Mouse (Mus musculus) C2C12 (cell line): ENCODE measurements at regions not wholly inside any gene's neighbourhood (a gene's known extent, or its start where the extent isn't known, plus 50 kb on each side); places are given as distances from the start of the nearest gene placed in this dataset.
"Not testable (repeated sequence)": the region's sequence is repeated elsewhere in the genome, so short reads cannot be mapped to it uniquely, and the experiment has no call there.

Experiments used
- H3K27me3 ChIP-seq: one replicate; pipeline ENCODE4 v1.6.1; 2011; ENCODE audit not compliant: control insufficient read depth, insufficient read depth, insufficient read length
- H3K36me3 ChIP-seq: one replicate; pipeline ENCODE4 v1.6.1; 2011; ENCODE audit not compliant: control insufficient read depth, insufficient read depth
- H3K4me3 ChIP-seq: one replicate; pipeline ENCODE4 v1.5.1; 2011; ENCODE audit warnings: mild to moderate bottlenecking, control low read depth; ENCODE audit not compliant: poor library complexity, insufficient read depth, severe bottlenecking
- H3K79me2 ChIP-seq: one replicate; pipeline ENCODE4 v1.6.1; 2011; ENCODE audit not compliant: control insufficient read depth, insufficient read depth
- H3K79me3 ChIP-seq: one replicate; pipeline ENCODE4 v1.6.1; 2011; ENCODE audit warnings: low read depth, control low read depth
- H3ac ChIP-seq: one replicate; pipeline ENCODE3; 2011; ENCODE audit warnings: low read depth; ENCODE audit not compliant: control insufficient read depth, insufficient read length
- CEBPB ChIP-seq: IDR thresholded peaks from one replicate; pipeline ENCODE4 v1.6.1; 2011; ENCODE audit warnings: low read depth, mild to moderate bottlenecking, control low read depth, moderate library complexity
- CTCF ChIP-seq: IDR thresholded peaks from one replicate; pipeline ENCODE4 v1.5.1; 2011; ENCODE audit not compliant: control insufficient read depth, insufficient read depth, insufficient read length
- FOSL1 ChIP-seq: IDR thresholded peaks from one replicate; pipeline ENCODE4 v1.8.0; 2011; ENCODE audit warnings: mild to moderate bottlenecking, low read length; ENCODE audit not compliant: poor library complexity, insufficient read depth, severe bottlenecking
- MAX ChIP-seq: IDR thresholded peaks from one replicate; pipeline ENCODE4 v1.6.1; 2011; ENCODE audit warnings: mild to moderate bottlenecking, control low read depth
- MYOG ChIP-seq: IDR thresholded peaks from one replicate; pipeline ENCODE4 v1.6.1; 2011; ENCODE audit not compliant: control insufficient read depth, insufficient read length; ENCODE audit errors: extremely low read depth
- USF1 ChIP-seq: IDR thresholded peaks from one replicate; pipeline ENCODE4 v1.6.1; 2011; ENCODE audit warnings: low read depth, mild to moderate bottlenecking, control low read depth, moderate library complexity

DNA sequence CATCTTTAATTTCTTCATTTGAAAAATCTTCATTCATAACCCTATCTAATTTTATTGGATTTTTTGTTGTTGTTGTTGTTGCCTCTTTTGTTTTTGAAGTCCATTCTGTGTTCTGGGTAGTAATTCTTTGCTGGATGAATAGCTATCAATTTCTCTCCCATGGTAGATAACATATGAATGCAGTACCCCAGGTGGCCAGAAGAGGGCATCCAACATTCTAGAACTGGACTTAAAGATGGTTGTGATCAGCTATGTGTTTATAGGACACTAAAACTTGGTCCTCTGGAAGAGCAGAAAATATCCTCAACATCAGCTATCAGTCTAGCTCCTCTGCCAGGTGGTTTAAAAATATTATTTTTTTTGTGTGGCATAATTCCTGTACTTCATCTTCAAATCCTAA is 73.0 kb downstream of the Prl2c3 start:
- not testable (repeated sequence) for H3K79me2 ChIP-seq, H3K27me3 ChIP-seq, H3ac ChIP-seq, H3K79me3 ChIP-seq, H3K4me3 ChIP-seq, H3K36me3 ChIP-seq

DNA sequence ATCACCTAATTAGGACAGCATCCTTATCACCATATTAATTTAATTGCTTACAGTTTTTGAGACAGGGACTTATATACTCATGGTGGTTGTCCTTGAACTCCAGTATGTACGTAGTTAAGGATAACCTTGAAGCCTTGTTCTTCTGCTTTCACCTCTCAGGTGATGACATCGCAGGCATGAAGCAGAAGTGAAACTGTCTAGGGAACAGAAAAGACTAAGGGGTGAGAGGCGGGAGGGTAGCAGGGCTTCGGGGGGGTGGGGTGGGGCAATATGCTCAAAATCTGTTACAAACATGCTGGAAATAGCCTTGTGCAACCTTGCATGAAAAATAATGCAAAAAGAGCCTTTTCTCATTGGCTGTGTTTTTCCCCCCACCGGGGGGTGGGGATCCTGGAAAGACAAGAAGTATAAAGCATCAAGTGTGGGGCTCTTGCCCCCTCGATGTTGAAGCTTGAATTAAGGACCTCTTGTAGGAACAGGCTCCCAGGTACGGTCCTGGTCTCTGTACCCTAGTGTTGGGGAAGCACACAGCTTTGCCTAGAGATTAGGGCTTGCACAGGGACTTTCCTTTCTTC is 81.8 kb downstream of the Prl2c3 start:
- not testable (repeated sequence) for H3K79me2 ChIP-seq, H3K27me3 ChIP-seq, H3K36me3 ChIP-seq, H3K79me3 ChIP-seq, H3K4me3 ChIP-seq, H3ac ChIP-seq

DNA sequence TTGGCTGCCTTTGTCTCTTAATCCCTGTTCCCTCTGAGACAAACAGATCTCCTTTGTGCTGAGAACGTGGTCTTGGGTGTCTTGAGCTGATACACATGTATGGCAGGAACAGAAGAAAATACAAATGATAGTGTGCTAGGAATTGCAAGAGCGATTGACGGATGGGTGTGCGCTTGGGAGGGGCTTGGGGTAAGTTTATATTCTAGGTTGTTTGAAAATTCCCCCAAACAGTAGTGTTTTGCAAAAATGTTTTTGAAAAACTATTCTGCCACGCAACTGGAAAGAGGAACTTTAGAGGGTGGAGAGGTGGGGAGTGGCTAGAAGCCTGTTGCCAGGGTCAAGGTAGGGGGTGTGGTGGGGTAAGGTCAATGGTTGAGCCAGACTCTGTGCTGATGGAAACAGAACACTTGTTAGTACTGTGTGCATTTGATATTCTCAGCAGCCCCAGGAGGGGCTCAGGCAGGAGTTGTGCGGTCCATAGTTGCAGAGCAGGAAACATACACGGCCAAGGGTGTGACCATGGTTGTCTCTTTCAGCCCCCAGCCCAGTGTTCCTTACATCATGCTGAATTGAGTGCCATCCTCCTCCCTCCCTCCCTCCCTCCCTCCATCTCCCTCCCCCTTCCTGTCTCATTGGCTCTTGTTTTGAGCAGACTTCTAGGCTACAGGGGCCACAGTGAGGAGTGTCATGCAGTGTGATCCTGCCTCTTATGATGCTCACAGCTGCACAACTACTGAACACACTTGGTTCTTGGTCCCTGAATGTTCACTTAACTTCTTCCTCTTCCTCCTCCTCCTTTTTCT is 88.2 kb downstream of the Prl2c3 start:
- Histone ChIP-seq H3K4me3 (no peak overlapping the region), H3K27me3 (no peaks in the 10 kb centered on the region), H3K79me2 (no peaks in the 10 kb centered on the region), H3K36me3 (no peaks in the 10 kb centered on the region), H3K79me3 (peaks cover 1% of the 10 kb centered on the region), H3ac (no peak overlapping the region)
- no peak for TF ChIP-seq FOSL1
- no peak for TF ChIP-seq MAX
- no peak for TF ChIP-seq MYOG
- TF ChIP-seq CTCF, result no peak
- no peak for TF ChIP-seq CEBPB
- TF ChIP-seq USF1, result no peak

DNA sequence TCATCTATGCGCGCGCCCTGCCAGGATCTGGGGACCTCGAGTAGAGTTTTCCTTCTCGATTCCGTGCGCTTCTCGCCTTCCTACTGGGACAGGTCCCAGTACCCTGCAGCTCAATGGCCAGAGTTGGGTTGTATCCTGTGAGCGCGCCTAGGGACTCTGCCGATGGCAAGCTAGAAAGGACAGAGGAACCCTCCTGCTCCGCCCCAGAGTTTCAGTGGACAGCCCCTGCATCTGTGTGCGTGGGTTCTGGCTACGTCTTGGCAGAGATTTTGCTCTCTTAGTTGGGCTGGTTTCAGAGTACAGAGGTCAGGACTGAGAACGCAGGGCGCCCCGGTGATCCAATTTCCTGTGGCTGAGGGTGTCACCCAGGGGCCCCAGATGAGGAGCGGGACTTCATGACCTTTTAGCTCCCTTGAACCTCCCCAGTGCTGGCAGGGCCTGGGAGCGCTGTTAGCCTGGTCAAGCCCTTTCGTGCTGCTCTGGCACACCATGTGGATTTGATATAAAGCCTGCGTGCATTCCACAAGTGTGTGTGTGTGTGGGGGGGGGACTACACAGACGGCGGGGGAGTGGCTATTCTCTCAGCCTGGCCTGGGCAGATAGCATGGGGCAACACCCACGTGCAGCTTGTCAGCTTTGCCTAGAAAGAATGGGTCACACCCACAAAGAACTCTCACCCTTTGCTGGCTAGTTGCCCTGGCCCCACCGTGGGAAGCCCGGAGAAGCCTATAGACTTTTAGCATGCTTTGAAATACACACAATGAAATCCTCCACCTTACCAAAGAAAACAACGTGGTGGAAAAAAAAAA is 96.9 kb downstream of the Prl2c3 start:
- H3K79me2 ChIP-seq, H3K4me3 ChIP-seq, H3K27me3 ChIP-seq, H3K36me3 ChIP-seq, H3K79me3 ChIP-seq, H3ac ChIP-seq: not testable (repeated sequence)
- peak; percentile 19 for TF ChIP-seq MAX

GRCm38 (mm10) chr13:12702111-12702803 is 97.6 kb downstream of the Prl2c3 start:
- not testable (repeated sequence) for H3K4me3 ChIP-seq, H3K79me3 ChIP-seq, H3K79me2 ChIP-seq, H3ac ChIP-seq, H3K27me3 ChIP-seq, H3K36me3 ChIP-seq

DNA sequence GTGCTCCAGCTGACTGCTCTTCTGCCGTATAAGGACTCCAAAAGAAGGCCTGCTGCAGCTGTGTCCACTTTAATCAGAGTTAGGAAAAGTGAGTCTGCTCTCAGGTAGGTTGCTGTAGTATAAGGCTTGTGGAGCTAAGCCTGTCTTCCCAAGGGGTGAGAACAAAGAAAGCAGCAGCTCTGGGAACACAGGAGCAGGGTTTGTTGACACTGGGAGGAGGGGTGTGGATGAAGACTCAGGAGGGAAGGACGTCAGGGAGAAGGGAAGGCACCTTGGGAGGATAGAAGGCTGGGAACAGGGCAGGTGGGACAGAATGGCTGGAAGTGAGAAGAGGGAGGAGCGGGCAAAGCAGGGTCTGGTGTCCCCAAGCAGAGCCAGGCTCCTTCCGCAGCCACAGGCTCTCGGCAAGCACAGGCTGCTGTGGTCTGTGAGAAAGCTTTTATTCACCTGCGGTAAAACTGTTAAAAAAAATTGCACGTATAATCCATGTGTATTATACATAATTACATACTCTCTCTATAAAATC is 106.2 kb downstream of the Prl2c3 start:
- H3K79me3 ChIP-seq, H3K79me2 ChIP-seq, H3K27me3 ChIP-seq, H3ac ChIP-seq, H3K4me3 ChIP-seq, H3K36me3 ChIP-seq: not testable (repeated sequence)

DNA sequence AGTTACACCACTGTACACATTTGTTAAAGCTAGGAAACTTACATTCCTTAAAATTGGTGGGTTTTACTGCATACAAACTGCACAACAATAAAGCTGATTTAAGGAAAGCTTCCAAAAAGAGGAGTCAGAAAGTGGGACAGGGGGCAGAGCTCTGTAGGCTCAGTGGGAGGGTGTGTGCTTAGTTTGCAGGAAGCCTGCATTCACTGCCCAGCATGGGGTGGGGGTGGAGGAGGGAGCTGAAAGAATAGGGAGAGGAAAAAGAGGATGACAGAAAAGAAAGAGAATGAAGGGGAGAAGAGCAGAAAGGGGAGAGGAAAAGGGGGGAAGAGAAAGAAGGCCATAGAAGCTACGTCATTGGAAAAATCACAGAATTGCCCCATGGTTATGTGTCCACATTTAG is 111.1 kb downstream of the Prl2c3 start:
- H3K36me3 ChIP-seq, H3K79me3 ChIP-seq, H3K27me3 ChIP-seq, H3K79me2 ChIP-seq, H3ac ChIP-seq, H3K4me3 ChIP-seq: not testable (repeated sequence)

- not testable (repeated sequence) for H3K79me3 ChIP-seq, H3K79me2 ChIP-seq, H3K4me3 ChIP-seq, H3ac ChIP-seq, H3K27me3 ChIP-seq, H3K36me3 ChIP-seq
These were observed 111.7 kb downstream of the Prl2c3 start for GRCm38 (mm10) chr13:12688149-12688548.

GRCm38 (mm10) chr13:12680954-12681571 is 115.4 kb downstream of the Ero1lb start:
- not testable (repeated sequence) for H3K79me3 ChIP-seq, H3ac ChIP-seq, H3K36me3 ChIP-seq, H3K79me2 ChIP-seq, H3K4me3 ChIP-seq, H3K27me3 ChIP-seq
